Mouse (Mus musculus) cerebral cortex, adult 2 months (tissue): Measurements from ENCODE around the gene Ttc29.

ENCODE experiments used
- WGBS: fragments of 180-500 bp; shearing (Covaris S2); methylation state at CpG from one replicate; pipeline ENCODE4 v1.1.7; 2018; 5-methylcytosine and 5-hydroxymethylcytosine counted together

Ttc29 gene

GRCm38 (mm10) chr8:78284805-78285204 is 71.7 kb downstream of the Ttc29 start:
- 81% methylated on average over 2 of the region's 2 CpGs for WGBS

- 90% methylated on average over 4 of the region's 4 CpGs for WGBS
Measured at GRCm38 (mm10) chr8:78285366-78285765, 72.3 kb downstream of the Ttc29 start.

DNA sequence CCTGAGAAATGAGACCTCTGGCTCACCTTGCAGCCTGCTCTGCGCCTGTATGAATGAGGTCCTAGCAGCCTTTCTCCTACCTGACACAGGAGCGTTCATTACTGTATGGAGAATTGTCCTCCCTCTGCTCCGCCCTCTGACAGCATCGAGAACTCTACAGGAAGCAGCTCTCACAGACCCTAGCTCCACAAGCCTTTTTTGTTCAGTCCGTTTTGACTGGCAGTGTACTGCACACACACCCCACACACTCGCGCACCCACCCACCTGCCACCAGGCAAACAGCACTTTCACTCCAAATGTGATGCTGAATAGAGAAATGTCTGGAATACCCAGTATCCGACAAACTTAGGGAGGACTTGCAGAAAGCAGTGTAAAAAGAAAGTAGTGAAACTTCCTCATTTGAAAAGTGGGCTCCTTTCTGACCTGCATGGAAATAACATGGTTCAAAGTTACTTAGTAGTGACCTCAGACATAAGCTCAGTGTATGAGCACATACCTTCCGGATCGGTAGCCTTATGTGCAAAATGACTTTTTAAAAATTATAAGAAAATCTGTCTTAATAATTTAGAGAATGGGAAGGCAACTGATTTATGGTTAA is 76.4 kb downstream of the Ttc29 start:
- 47% methylated on average over 10 of the region's 10 CpGs for WGBS

GRCm38 (mm10) chr8:78290274-78290673 is 77.2 kb downstream of the Ttc29 start:
- WGBS = 67% methylated on average over 7 of the region's 7 CpGs

DNA sequence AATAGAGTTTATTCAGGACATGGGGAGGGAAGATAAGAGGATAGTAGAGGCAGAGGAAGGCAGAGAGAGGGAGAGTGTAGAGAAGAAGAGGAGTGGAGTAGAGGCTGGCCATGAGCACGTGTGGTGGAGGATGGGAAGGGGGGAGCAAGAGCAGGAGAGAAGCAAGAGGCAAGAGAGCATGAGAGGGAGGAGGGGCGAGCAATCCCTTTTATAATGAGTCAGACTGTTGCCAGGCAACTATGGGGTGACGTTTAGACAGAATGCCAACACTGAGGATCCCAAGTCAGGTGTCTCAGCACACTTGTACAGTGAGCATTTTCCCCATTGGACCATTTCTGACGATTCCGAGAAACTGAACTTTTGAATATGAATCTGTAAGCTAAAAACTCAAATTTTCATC is 82.4 kb downstream of the Ttc29 start:
- 65% methylated on average over 5 of the region's 5 CpGs for WGBS

- 74% methylated on average over 7 of the region's 7 CpGs for WGBS
Measured at GRCm38 (mm10) chr8:78303579-78303978, 90.5 kb downstream of the Ttc29 start.

GRCm38 (mm10) chr8:78306604-78307003 is 93.5 kb downstream of the Ttc29 start:
- 66% methylated on average over 10 of the region's 10 CpGs for whole genome bisulfite sequencing

- WGBS = 71% methylated on average over 4 of the region's 4 CpGs
Measured at GRCm38 (mm10) chr8:78307131-78307530, 94.0 kb downstream of the Ttc29 start.

DNA sequence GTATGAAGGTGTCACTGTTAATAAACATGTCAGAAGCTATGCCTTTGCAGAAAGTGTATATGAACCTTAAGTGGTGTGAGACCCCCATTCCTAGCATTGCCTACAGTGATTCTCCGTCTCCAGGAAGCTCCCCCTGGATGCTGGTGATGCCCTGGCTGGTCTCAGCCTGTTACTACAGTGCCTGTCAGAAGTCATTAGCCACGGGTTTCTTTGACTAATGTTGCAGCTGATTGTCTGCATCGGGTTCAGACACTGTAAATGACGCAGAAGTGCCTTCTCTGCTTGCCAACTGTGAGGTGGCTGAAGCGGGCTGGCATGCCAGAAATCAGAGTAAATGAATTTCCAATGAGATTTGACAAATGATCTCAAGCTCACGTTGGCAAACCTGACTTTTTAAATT is 96.4 kb downstream of the Ttc29 start:
- WGBS = 75% methylated on average over 6 of the region's 6 CpGs

- 82% methylated on average over 9 of the region's 9 CpGs for whole genome bisulfite sequencing
Measured at GRCm38 (mm10) chr8:78315576-78315975, 102.5 kb downstream of the Ttc29 start.

GRCm38 (mm10) chr8:78317666-78318065 is 104.6 kb downstream of the Ttc29 start:
- WGBS = 82% methylated on average over 2 of the region's 2 CpGs

GRCm38 (mm10) chr8:78323391-78323790 is 110.3 kb downstream of the Ttc29 start:
- WGBS = 84% methylated on average over 3 of the region's 3 CpGs

GRCm38 (mm10) chr8:78340689-78341529 is 127.8 kb downstream of the Ttc29 start:
- 53% methylated on average over 11 of the region's 11 CpGs for WGBS

DNA sequence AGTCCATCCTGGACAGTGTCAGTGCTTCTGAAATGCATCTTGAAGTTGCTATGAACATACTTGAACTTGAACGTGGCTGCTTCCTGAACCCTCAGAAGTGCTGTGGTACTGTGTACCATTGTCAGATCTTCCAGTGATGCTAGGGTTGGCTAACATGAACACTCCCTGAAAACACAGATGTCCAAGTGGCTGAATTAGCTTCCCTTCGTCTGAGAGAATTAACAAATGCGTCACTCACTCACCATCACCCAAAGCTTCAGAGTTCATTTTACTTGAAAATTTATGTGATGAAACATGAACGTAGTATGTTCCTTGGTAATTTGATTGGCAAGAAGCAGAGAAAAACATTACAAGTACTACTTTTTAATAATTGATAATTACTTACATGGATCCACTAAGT is 129.1 kb downstream of the Ttc29 start:
- WGBS = 70% methylated on average over 4 of the region's 4 CpGs

GRCm38 (mm10) chr8:78344006-78344405 is 130.9 kb downstream of the Ttc29 start:
- 87% methylated on average over 2 of the region's 2 CpGs for WGBS

- 53% methylated on average over 7 of the region's 7 CpGs for WGBS
Measured at GRCm38 (mm10) chr8:78345705-78346104, 132.6 kb downstream of the Ttc29 start.

- 46% methylated on average over 11 of the region's 11 CpGs for WGBS
Measured at GRCm38 (mm10) chr8:78346131-78346621, 133.1 kb downstream of the Ttc29 start.

GRCm38 (mm10) chr8:78353902-78354301 is 140.8 kb downstream of the Ttc29 start:
- whole genome bisulfite sequencing = 79% methylated on average over 5 of the region's 5 CpGs

DNA sequence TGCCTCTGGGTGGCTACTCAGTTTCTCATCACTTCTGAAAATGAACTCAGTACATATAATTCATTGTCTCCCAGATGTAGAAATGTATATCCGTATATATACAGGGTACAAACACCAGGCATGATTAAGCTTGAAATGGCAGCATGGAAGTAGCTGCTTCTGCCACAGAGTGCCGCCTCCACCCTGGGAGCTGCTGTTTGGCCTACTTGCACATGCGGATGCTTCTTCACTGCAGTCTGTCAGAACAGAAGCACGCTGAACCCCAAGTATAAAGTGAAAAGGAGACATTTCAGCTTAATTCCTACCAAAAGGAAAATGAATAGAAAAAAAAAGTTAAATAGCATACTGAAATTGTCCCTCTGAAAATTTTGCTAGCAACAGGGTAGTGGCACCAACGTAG is 141.7 kb downstream of the Ttc29 start:
- 69% methylated on average over 5 of the region's 5 CpGs for WGBS

GRCm38 (mm10) chr8:78390756-78391155 is 177.7 kb downstream of the Ttc29 start:
- 90% methylated on average over 7 of the region's 7 CpGs for WGBS

- 35% methylated on average over 4 of the region's 4 CpGs for WGBS
Measured at GRCm38 (mm10) chr8:78419272-78419671, 206.2 kb downstream of the Ttc29 start.

GRCm38 (mm10) chr8:78420101-78420503 is 207.0 kb downstream of the Ttc29 start:
- WGBS = 1% methylated on average over 19 of the region's 19 CpGs

GRCm38 (mm10) chr8:78423937-78424336 is 210.8 kb downstream of the Ttc29 start:
- 10% methylated on average over 1 of the region's 1 CpGs for WGBS
